Mouse (Mus musculus) layer of hippocampus, adult 2 months (tissue): ENCODE measurements around the gene Magt1. TPM values are rescaled to one million over a fixed set of nuclear protein-coding genes. Genes with fewer than 3 reads are reported as not detected.
"Not testable (repeated sequence)": the region's sequence is repeated elsewhere in the genome, so short reads cannot be mapped to it uniquely, and the experiment has no call there.

Experiments
- DNase-seq, 2 experiments: peaks; one replicate each; pipeline ENCODE4 v3.0.0; 2022; ENCODE audit warnings: low spot score in 2 of 2
- H3K27ac ChIP-seq: fragments of 200-600 bp; 2 replicates; pipeline ENCODE4 v1.8.1; 2022
- H3K4me3 ChIP-seq: fragments of 200-600 bp; 2 replicates; pipeline ENCODE4 v1.8.1; 2022; ENCODE audit warnings: mild to moderate bottlenecking
- CTCF ChIP-seq: fragments of 200-600 bp; conservative IDR thresholded peaks from 2 replicates; pipeline ENCODE4 v1.8.1; 2022; ENCODE audit warnings: antibody characterized with exemption, mild to moderate bottlenecking, moderate library complexity
- total RNA-seq, 2 experiments: library from RNA; stranded (reverse); gene quantifications; 2 replicates each; pipeline ENCODE4 v1.2.3; 2021

Gene Magt1
- total RNA-seq, 2 experiments from 2014 or later: 14.7 to 14.8 TPM

DNA sequence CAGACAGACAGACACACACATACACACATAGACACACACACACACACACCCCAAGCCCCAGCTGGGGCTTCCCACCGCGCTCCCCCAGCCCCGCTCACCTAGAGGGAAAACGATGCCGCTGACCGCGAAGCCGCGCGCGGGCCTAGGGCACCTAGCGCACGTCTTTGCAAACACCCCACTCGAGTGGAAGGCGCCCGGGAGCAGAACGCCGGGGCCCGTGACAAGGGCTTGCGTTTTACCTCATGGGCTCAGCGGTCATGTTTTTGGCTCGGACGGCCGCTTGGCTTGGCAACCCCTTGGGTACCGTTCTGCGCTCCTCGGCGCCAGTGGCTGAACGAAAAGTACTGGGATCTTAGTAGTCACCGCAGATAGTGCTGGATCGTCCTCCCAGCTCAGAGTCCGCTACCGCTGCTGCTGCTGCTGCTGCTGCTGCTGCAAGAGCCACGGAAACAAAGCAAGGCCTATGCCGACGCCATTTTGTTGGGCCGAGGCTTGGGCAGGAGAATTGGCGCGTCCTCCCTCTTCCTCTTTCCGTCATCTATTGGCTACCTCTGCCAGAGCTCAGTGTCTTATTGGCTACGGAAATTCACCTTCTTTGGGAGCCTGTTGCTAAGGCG is 82.7 kb downstream of the Magt1 start, which contains the start of gene Atrx:
TSS of gene Atrx (minus strand) at position 543 of the 617 bp plus-strand sequence.
- no peak for TF ChIP-seq CTCF
- Histone ChIP-seq H3K27ac (peak within 1 kb of the TSS; percentile 98), H3K4me3 (peak within 1 kb of the TSS; percentile 72)
- peak; percentile 68 to 82 for DNase-seq

DNA sequence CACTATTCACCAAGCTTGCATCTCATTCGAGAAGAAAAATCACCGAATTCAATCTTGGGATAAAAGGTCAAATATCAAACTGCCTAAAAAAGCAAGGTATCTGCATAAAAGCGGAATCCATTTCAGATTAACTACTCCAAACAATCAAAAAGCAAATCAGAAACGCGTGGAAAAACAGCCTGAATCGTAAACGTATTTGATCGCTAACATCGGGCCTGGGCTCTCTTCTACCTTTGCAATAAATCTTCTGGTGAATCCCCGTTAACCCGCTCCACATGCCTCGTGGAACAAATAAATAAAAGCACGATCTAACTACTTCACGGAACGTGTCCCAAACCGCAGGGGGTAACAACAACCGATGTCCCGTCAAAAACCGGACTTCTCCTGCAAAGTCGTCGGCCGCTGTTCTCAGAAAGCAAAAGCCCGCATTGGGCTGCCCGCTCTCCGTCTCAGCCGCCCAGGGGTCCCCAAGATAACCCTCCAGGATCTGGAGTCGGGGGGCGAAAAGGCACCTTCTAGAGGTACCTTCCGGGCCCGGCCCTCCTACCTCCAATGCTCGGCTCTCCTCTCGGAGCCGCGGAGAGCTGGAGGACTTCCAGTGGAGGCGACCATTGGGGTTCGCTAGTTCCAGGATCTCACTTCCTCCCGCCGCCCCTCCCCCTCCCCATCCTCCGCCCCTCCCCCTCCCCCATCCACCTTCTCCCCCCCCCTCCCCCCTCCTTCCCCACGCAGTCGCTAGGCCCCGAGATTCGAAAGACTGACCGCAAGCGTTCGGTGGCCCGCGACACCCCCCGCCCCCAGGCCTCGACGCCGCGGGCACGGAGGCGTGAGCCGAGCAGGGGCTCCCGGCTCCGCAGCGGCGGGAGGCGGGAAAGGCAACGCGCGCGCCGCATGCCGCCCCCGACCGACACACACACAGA is 83.5 kb downstream of the Magt1 start:
- no peak for TF ChIP-seq CTCF
- DNase-seq: no peak
- peak overlapping the region; percentile 98 for H3K27ac ChIP-seq
- H3K4me3 ChIP-seq: peak overlapping the region; percentile 72

DNA sequence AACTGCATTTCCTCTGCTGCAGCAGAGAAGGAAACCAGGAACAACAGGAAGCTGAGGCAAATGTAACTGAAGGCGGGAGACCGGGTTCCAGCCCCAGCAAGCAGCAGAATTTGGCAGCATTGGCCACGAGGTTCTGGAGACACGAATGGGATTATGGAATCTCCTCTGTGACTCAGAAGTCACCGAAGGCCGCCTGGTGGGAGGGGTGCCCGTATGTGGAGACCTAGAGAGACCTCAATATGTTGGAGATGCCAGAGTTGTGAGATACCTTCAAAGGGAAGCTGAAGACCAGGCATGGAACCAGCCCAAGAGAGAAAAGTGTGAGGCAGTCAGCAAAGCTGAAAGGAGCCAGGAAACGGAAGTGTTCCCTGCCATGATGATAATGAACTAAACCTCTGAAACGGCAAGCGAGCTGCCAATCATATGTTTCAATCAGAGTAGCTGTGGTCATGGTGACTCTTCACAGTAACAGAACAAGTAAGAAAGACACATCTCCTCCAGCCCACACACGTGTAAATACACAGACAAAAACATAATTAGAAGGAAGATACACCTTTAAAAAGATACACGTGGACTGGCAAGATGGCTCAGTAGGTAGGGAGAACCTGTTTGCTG is 85.5 kb downstream of the Magt1 start:
- DNase-seq: no peak
- Histone ChIP-seq H3K4me3 (no peak overlapping the region; the same call in 1 of the 2 replicates), H3K27ac (no peak overlapping the region)
- no peak for TF ChIP-seq CTCF

DNA sequence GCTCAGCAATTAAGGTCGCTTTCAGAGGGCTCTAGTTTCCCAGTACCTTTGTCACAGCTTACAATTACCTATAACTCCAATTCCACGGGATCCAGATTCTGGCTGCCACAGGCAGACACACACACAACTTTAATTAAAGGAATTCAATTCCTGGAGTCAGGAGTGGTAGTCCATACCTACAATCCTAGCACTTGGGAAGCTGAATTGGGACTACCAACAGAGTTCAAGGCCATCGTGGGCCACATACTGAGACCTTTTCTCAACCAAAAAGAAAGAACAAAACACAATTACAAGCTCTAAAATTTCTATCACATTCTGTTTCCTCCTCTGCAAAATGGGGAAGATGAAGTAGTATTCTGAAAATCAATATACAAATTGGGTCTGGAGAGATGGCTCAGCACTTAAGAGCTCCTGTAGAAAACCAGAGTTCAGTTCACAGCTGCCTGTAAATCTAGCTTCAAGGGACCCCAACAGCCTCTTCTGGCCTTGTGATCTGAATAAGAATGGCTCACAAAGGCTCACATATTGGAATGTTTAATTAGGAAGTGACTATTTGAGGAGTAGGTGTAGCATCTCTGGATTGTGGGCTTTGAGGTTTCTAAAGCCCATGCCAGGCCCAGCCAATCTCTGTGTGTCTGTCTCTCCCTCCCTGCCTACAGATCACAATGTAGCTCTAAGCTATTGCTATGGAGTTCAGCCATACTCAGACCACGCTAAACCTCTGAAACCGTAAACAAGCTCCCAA is 87.2 kb downstream of the Magt1 start:
- H3K27ac ChIP-seq: no peak overlapping the region
- no peak for TF ChIP-seq CTCF
- no peak for DNase-seq
- no peak overlapping the region for H3K4me3 ChIP-seq

DNA sequence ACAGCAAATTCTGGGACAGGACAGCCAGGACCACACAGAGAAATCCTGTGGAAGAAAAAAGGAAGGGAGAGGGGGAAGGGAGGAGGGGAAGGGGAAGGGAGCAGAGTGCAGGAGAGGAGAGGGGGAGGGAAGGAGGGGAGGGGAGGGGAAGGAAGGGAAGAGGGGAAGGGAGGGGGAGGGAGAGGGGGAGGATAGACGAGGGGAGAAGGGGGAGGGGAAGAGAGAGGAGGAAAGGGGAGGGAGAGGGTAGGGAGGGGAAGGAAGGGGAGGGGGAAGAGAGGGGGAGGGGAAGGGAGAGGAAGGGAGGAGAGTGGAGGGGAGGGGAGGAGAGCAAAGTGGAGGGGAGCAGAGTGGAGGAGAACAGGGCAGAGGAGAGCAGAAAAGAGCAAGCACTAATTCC is 87.8 kb downstream of the Magt1 start:
- DNase-seq: no peak
- Histone ChIP-seq H3K4me3 (no peak overlapping the region), H3K27ac (no peak overlapping the region)
- TF ChIP-seq CTCF: no peak

DNA sequence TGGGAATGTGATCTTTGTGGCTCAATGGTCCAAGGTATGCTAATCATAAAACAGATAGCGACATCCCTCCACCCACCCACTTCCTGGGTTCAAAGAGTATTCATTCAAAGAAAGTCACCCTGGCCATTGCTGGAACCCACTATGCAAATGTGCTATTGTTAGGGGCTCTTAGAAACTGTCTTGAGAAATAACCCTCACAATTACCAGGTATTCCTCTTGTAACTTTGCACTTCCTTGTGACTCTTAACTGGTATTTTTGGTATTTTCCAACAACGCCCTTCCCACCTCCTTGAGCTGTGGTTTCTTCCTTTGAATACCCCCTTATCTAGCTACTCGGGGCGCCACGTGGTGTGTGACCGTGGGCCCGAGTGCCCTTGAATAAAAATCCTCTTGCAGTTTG is 88.7 kb downstream of the Magt1 start:
- not testable (repeated sequence) for DNase-seq, H3K27ac ChIP-seq, H3K4me3 ChIP-seq

DNA sequence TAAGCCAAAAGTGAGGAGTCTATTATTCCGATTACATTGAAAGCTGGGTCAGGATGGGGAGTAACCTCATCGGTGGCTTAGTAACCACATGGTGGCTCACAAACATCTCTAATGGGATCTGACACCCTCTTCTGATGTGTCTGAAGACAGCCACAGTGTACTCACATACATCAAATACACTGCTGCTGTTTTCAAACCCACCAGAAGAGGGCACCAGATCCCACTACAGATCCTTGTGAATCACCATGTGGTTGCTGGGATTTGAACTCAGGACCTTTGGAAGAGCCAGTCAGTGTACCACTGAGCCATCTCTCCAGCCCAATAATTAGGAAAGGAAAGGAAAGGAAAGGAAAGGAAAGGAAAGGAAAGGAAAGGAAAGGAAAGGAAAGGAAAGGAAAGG is 90.3 kb downstream of the Magt1 start:
- TF ChIP-seq CTCF: peak; percentile 67
- Histone ChIP-seq H3K27ac (no peak overlapping the region), H3K4me3 (no peak overlapping the region)
- peak in 1 of 2 experiments; percentile 11 for DNase-seq

Other genes starting within 250 kb of the Magt1 start
- 1 to 10 TPM; 1.1 to 1.8 TPM for gene Fgf16, start 247.6 kb downstream of the Magt1 start, total RNA-seq
- gene Atrx, start 82.5 kb downstream of the Magt1 start, total RNA-seq: 100 to 1,000 TPM; 181 to 187 TPM
- 100 to 1,000 TPM; 284 to 324 TPM for gene Cox7b, start 3.8 kb upstream of the Magt1 start, total RNA-seq
- 1 to 10 TPM; 7.2 to 7.5 TPM for gene Atp7a, start 15.4 kb upstream of the Magt1 start, total RNA-seq
- 1 to 10 TPM; 1.2 to 1.4 TPM for gene Tlr13, start 131.3 kb upstream of the Magt1 start, total RNA-seq
- 100 to 1,000 TPM; 416 to 483 TPM for gene Pgk1, start 175.2 kb upstream of the Magt1 start, total RNA-seq
- gene Taf9b, start 209.3 kb upstream of the Magt1 start, total RNA-seq: 10 to 100 TPM; 23.2 to 23.5 TPM
- not detected for gene Fnd3c2, start 243.5 kb upstream of the Magt1 start, total RNA-seq